ENCODE assay signal across 32 mouse cellular contexts in genomic region chr12:9589561-9590134, GRCm38 (mm10). TPM values are rescaled to one million over a fixed set of nuclear protein-coding genes. Genes with fewer than 3 reads are reported as not detected.
DNase-seq lines count a peak whose midpoint lies in the region; ATAC-seq lines count a peak whose summit lies in the region.
"Had no signal": no experiment of that assay in that cellular context is flagged by ENCODE, and none has a peak within 500 bp of the region (broad histone marks: within the 10 kb centered on the region; RNA-seq: fewer than 3 reads in every experiment).

No protein-coding gene starts in this region.

- DNase-seq in hindbrain, embryonic 14.5 days (ENCODE audit: low spot score) = no peak
- DNase-seq in midbrain, embryonic 11.5 days (ENCODE audit: low spot score, missing footprints) = no peak
- peak; percentile 74 for DNase-seq in NIH3T3 (ENCODE audit: low read depth)
- DNase-seq in left cerebral cortex, adult 8-10 months (ENCODE audit: low spot score in 2 of 2) = no peak
- DNase-seq: adrenal gland, adult 8-10 months; cerebellum, adult 9-10 months; embryo, embryonic 11 days; gastrocnemius, postnatal 10 days; kidney, adult 2 months; kidney, postnatal 36 days; liver, embryonic 13.5 days; lung, adult 18-20 months; lung, postnatal 4 days; right cerebral cortex, adult 18-20 months; right cerebral cortex, postnatal 4 days; thymus, adult 2 months; thymus, postnatal 36 days had no signal

- H3K27me3 ChIP-seq in hindbrain, embryonic 14.5 days (ENCODE audit: control insufficient read depth, insufficient read depth, low read length) = no peaks in the 10 kb centered on the region
- peaks cover under 1% of the 10 kb centered on the region; the same call in 1 of the 2 replicates for H3K27me3 ChIP-seq in hindbrain, embryonic 12.5 days
- no peaks in the 10 kb centered on the region for H3K27me3 ChIP-seq in midbrain, embryonic 15.5 days (replicated peaks)
- H3K27me3 ChIP-seq in midbrain, embryonic 11.5 days (ENCODE audit: control insufficient read depth, insufficient read depth, low read length) = no peaks in the 10 kb centered on the region; the same call in 1 of the 2 replicates
- H3K27me3 ChIP-seq in forebrain, embryonic 15.5 days = peaks cover under 1% of the 10 kb centered on the region; the same call in 1 of the 2 replicates
- H3K27me3 ChIP-seq: embryonic facial prominence, embryonic 12.5 days; hindbrain, embryonic 15.5 days; intestine, embryonic 15.5 days; limb, embryonic 15.5 days; liver, embryonic 13.5 days; neural tube, embryonic 15.5 days had no signal

- H3K4me1 ChIP-seq in hindbrain, embryonic 14.5 days (replicated peaks; ENCODE audit: control insufficient read depth, insufficient read depth, low read length) = peaks cover 3% of the 10 kb centered on the region; the same call in 1 of the 2 replicates
- H3K4me1 ChIP-seq in hindbrain, embryonic 12.5 days = peaks cover 3% of the 10 kb centered on the region; the same call in 1 of the 2 replicates
- H3K4me1 ChIP-seq in midbrain, embryonic 15.5 days = peaks cover 3% of the 10 kb centered on the region; the same call in 1 of the 2 replicates
- no peaks in the 10 kb centered on the region for H3K4me1 ChIP-seq in midbrain, embryonic 11.5 days (ENCODE audit: control insufficient read depth, insufficient read depth, low read length)
- H3K4me1 ChIP-seq in forebrain, embryonic 15.5 days = peaks cover 8% of the 10 kb centered on the region
- H3K4me1 ChIP-seq: intestine, embryonic 15.5 days; liver, embryonic 13.5 days had no signal

- H3K36me3 ChIP-seq in hindbrain, embryonic 14.5 days (replicated peaks; ENCODE audit: control insufficient read depth, insufficient read depth) = no peaks in the 10 kb centered on the region
- H3K36me3 ChIP-seq in hindbrain, embryonic 12.5 days = no peaks in the 10 kb centered on the region
- H3K36me3 ChIP-seq in midbrain, embryonic 15.5 days (replicated peaks) = no peaks in the 10 kb centered on the region
- H3K36me3 ChIP-seq in midbrain, embryonic 11.5 days (ENCODE audit: control insufficient read depth, insufficient read depth, low read length) = no peaks in the 10 kb centered on the region
- no peaks in the 10 kb centered on the region for H3K36me3 ChIP-seq in forebrain, embryonic 15.5 days
- H3K36me3 ChIP-seq: embryonic facial prominence, embryonic 12.5 days; heart, embryonic 10.5 days; heart, embryonic 15.5 days; hindbrain, embryonic 15.5 days; intestine, embryonic 15.5 days; limb, embryonic 15.5 days; liver, embryonic 13.5 days; neural tube, embryonic 15.5 days had no signal

- H3K27ac ChIP-seq in hindbrain, embryonic 14.5 days = no peak overlapping the region
- no peak overlapping the region for H3K27ac ChIP-seq in hindbrain, embryonic 12.5 days
- no peak overlapping the region for H3K27ac ChIP-seq in midbrain, embryonic 15.5 days
- no peak overlapping the region for H3K27ac ChIP-seq in midbrain, embryonic 11.5 days (ENCODE audit: low read depth, low read length)
- H3K27ac ChIP-seq in forebrain, embryonic 15.5 days (replicated peaks) = no peak overlapping the region
- H3K27ac ChIP-seq: embryonic facial prominence, embryonic 12.5 days; heart, embryonic 10.5 days; heart, embryonic 15.5 days; hindbrain, embryonic 15.5 days; intestine, embryonic 15.5 days; layer of hippocampus, adult 2 months; left cerebral cortex, adult 2 months; limb, embryonic 15.5 days; liver, embryonic 13.5 days; neural tube, embryonic 15.5 days; stomach, postnatal 0 days had no signal

- H3K4me2 ChIP-seq in hindbrain, embryonic 14.5 days (replicated peaks) = no peak overlapping the region
- no peak overlapping the region for H3K4me2 ChIP-seq in hindbrain, embryonic 12.5 days (replicated peaks)
- H3K4me2 ChIP-seq in midbrain, embryonic 15.5 days = no peak overlapping the region
- no peak overlapping the region for H3K4me2 ChIP-seq in midbrain, embryonic 11.5 days
- H3K4me2 ChIP-seq in forebrain, embryonic 15.5 days (replicated peaks) = no peak overlapping the region
- H3K4me2 ChIP-seq: embryonic facial prominence, embryonic 12.5 days; heart, embryonic 15.5 days; hindbrain, embryonic 15.5 days; intestine, embryonic 15.5 days; limb, embryonic 15.5 days; liver, embryonic 13.5 days; neural tube, embryonic 15.5 days had no signal

- H3K9me3 ChIP-seq in hindbrain, embryonic 14.5 days (ENCODE audit: control insufficient read depth, low read length) = no peaks in the 10 kb centered on the region
- H3K9me3 ChIP-seq in hindbrain, embryonic 12.5 days (replicated peaks) = no peaks in the 10 kb centered on the region
- H3K9me3 ChIP-seq in midbrain, embryonic 15.5 days = no peaks in the 10 kb centered on the region
- H3K9me3 ChIP-seq in midbrain, embryonic 11.5 days (ENCODE audit: control insufficient read depth, low read length) = no peaks in the 10 kb centered on the region
- no peaks in the 10 kb centered on the region for H3K9me3 ChIP-seq in forebrain, embryonic 15.5 days
- H3K9me3 ChIP-seq: embryonic facial prominence, embryonic 12.5 days; heart, embryonic 10.5 days; heart, embryonic 15.5 days; hindbrain, embryonic 15.5 days; intestine, embryonic 15.5 days; limb, embryonic 15.5 days; liver, embryonic 13.5 days; neural tube, embryonic 15.5 days had no signal

- H3K9ac ChIP-seq in hindbrain, embryonic 14.5 days = no peak overlapping the region
- no peak overlapping the region for H3K9ac ChIP-seq in hindbrain, embryonic 12.5 days
- no peak overlapping the region for H3K9ac ChIP-seq in midbrain, embryonic 15.5 days
- H3K9ac ChIP-seq in midbrain, embryonic 11.5 days (ENCODE audit: low read length) = no peak overlapping the region
- no peak overlapping the region for H3K9ac ChIP-seq in forebrain, embryonic 15.5 days (replicated peaks)
- H3K9ac ChIP-seq: embryonic facial prominence, embryonic 12.5 days; heart, embryonic 15.5 days; hindbrain, embryonic 15.5 days; intestine, embryonic 15.5 days; limb, embryonic 15.5 days; liver, embryonic 13.5 days; neural tube, embryonic 15.5 days had no signal

- H3K4me3 ChIP-seq in hindbrain, embryonic 14.5 days (replicated peaks; ENCODE audit: low read length) = no peak overlapping the region
- H3K4me3 ChIP-seq in hindbrain, embryonic 12.5 days = no peak overlapping the region
- no peak overlapping the region for H3K4me3 ChIP-seq in midbrain, embryonic 15.5 days
- H3K4me3 ChIP-seq in midbrain, embryonic 11.5 days (ENCODE audit: low read depth, low read length) = no peak overlapping the region
- no peak overlapping the region for H3K4me3 ChIP-seq in forebrain, embryonic 15.5 days
- H3K4me3 ChIP-seq: embryonic facial prominence, embryonic 12.5 days; heart, embryonic 10.5 days; heart, embryonic 15.5 days; hindbrain, embryonic 15.5 days; intestine, embryonic 15.5 days; layer of hippocampus, adult 2 months; left cerebral cortex, adult 2 months; limb, embryonic 15.5 days; liver, embryonic 13.5 days; megakaryocyte, embryonic 14.5 days; neural tube, embryonic 15.5 days had no signal

- peak; percentile 11; the same call in 1 of the 2 replicates for ATAC-seq in hindbrain, embryonic 14.5 days (ENCODE audit: low FRiP score)
- ATAC-seq in hindbrain, embryonic 12.5 days (ENCODE audit: low FRiP score) = no peak
- ATAC-seq in midbrain, embryonic 15.5 days (replicated peaks) = 0 out of 2 replicates have a peak, but pooled peaks have one; percentile 12
- ATAC-seq in midbrain, embryonic 11.5 days (ENCODE audit: low FRiP score) = no peak
- ATAC-seq in forebrain, embryonic 15.5 days (replicated peaks) = no peak
- ATAC-seq: intestine, embryonic 15.5 days; lung, postnatal 0 days had no signal

- 79% methylated on average over 7 of the region's 7 CpGs for WGBS in hindbrain, embryonic 14.5 days
- 80% methylated on average over 7 of the region's 7 CpGs for WGBS in hindbrain, embryonic 12.5 days
- 71% methylated on average over 7 of the region's 7 CpGs for WGBS in midbrain, embryonic 15.5 days
- WGBS in midbrain, embryonic 11.5 days = 77% methylated on average over 7 of the region's 7 CpGs
- WGBS in forebrain, embryonic 15.5 days = 87% methylated on average over 7 of the region's 7 CpGs

RNA-seq across cellular contexts. Expression of gene Osr1, which starts 19.7 kb away (rescaled TPM):
- polyA plus RNA-seq in hindbrain, embryonic 14.5 days (2014; fragmentation: Nextera tagmentation; extraction: Ambion mirVana) = 9.6 and 13.2 TPM in 2 replicates
- 19.7 and 37.7 TPM in 2 replicates for polyA plus RNA-seq in hindbrain, embryonic 12.5 days (2016; fragmentation: Nextera tagmentation; extraction: Ambion mirVana)
- 10.5 and 16.3 TPM in 2 replicates for polyA plus RNA-seq in midbrain, embryonic 15.5 days (2015; fragmentation: Nextera tagmentation; extraction: Ambion mirVana)
- 15.6 and 16.5 TPM in 2 replicates for polyA plus RNA-seq in midbrain, embryonic 11.5 days (2014; fragmentation: Nextera tagmentation; extraction: Ambion mirVana)
- total RNA-seq in left cerebral cortex, adult 8-10 months (2022) = 1 to 10 TPM; 3.4 to 5.1 (median 3.5) TPM
- 4.1 and 4.2 TPM in 2 replicates for polyA plus RNA-seq in forebrain, embryonic 15.5 days (2015; fragmentation: Nextera tagmentation; extraction: Ambion mirVana)

Comparison
In these comparisons a context has a peak if more than half of its experiments do, and no peak if none do; other contexts are left out.
1. ATAC-seq: peak in hindbrain, embryonic 14.5 days (single experiment) and midbrain, embryonic 15.5 days (single experiment); none in hindbrain, embryonic 12.5 days (single experiment), midbrain, embryonic 11.5 days (single experiment) and forebrain, embryonic 15.5 days (single experiment).